Mouse (Mus musculus) heart, embryonic 11.5 days (tissue): ENCODE measurements around the gene Ubxn6. TPM values are rescaled to one million over a fixed set of nuclear protein-coding genes. Genes with fewer than 3 reads are reported as not detected.

Experiments
- ATAC-seq: fragments of 200-750 bp; cut with Nextera tagmentation; replicated peaks from 2 replicates; pipeline ENCODE4 v1.8.0; 2017; ENCODE audit warnings: moderate library complexity; ENCODE audit not compliant: insufficient number of reproducible peaks, low FRiP score, low TSS enrichment
- H3K27ac ChIP-seq: fragments of 300-500 bp; sonication (generic); 2 replicates; pipeline ENCODE4 v1.5.1; 2014; ENCODE audit warnings: mild to moderate bottlenecking, low read depth, low read length
- H3K27me3 ChIP-seq: fragments of 300-500 bp; sonication (generic); 2 replicates; pipeline ENCODE4 v1.6.1; 2014; ENCODE audit warnings: mild to moderate bottlenecking, low read length, mixed read lengths; ENCODE audit not compliant: control insufficient read depth, insufficient read depth
- H3K36me3 ChIP-seq: fragments of 300-500 bp; sonication (generic); 2 replicates; pipeline ENCODE4 v1.6.1; 2014; ENCODE audit warnings: mild to moderate bottlenecking, low read length, moderate library complexity, mixed read lengths; ENCODE audit not compliant: control insufficient read depth, insufficient read depth
- H3K4me1 ChIP-seq: fragments of 300-500 bp; sonication (generic); 2 replicates; pipeline ENCODE4 v1.6.1; 2014; ENCODE audit warnings: low read length; ENCODE audit not compliant: control insufficient read depth, insufficient read depth
- H3K4me2 ChIP-seq: fragments of 300-500 bp; sonication (generic); 2 replicates; pipeline ENCODE4 v1.6.1; 2014; ENCODE audit warnings: mild to moderate bottlenecking, moderate library complexity
- H3K4me3 ChIP-seq: fragments of 300-500 bp; sonication (generic); 2 replicates; pipeline ENCODE4 v1.5.1; 2014; ENCODE audit warnings: low read depth, low read length
- H3K9ac ChIP-seq: fragments of 300-500 bp; sonication (generic); 2 replicates; pipeline ENCODE4 v1.6.1; 2014; ENCODE audit warnings: mild to moderate bottlenecking, low read depth, low read length, moderate library complexity
- H3K9me3 ChIP-seq: fragments of 300-500 bp; sonication (generic); replicated peaks from 2 replicates; pipeline ENCODE4 v1.6.1; 2016; ENCODE audit warnings: low read length; ENCODE audit not compliant: control insufficient read depth
- WGBS: fragments of 180-500 bp; shearing (Covaris S2); extraction: QIAGEN DNeasy Blood & Tissue Kit; methylation state at CpG from one replicate; pipeline ENCODE4 v1.1.7; 2014; ENCODE audit not compliant: insufficient replicate concordance; 5-methylcytosine and 5-hydroxymethylcytosine counted together
- polyA plus RNA-seq: library from polyadenylated mRNA; unstranded; fragments of >200 nt; fragmentation: Nextera tagmentation; extraction: Ambion mirVana; gene quantifications from 2 replicates; pipeline ENCODE4 v1.2.1, GENCODE M21; 2014

The Ubxn6 gene
- polyA plus RNA-seq, 1 experiment from 2014 or later: 37.3 TPM

DNA sequence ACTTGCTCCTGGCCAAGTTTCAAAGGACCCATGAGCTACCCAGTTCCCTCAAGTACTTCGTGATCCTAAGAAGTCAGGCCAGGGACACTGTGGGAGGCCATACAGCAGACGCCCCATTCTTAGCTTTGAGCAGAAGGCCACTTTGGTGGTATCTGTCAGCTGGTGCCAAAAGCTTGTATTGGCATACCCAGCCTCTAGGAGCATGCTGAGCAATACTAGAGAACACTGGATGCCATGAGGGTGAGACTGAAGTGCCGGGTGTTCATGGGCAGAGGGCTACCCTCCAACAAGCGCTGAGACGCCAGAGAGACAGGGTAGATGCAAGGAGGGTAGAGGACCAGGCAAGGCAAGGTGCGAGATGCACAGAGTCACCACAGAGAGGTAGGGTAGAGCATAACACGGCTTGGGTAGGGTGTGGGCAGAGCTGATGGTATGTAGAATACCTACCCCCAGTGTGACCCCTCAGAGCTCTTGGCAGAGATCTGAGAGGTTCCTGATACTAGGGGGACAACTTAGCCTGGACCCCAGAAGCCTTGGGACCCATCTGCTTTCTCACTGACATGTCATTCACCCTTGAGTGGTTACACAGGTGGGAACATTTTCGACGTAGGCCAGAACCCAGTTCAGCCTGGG, 44.5 kb downstream of the Ubxn6 start:
- Histone ChIP-seq H3K4me1 (peaks cover 39% of the 10 kb centered on the region), H3K27ac (no peak overlapping the region), H3K9ac (no peak overlapping the region), H3K4me3 (no peak overlapping the region), H3K36me3 (peaks cover 11% of the 10 kb centered on the region), H3K9me3 (no peaks in the 10 kb centered on the region), H3K27me3 (no peaks in the 10 kb centered on the region), H3K4me2 (no peak overlapping the region)
- WGBS: 90% methylated on average over 9 of the region's 9 CpGs
- no peak for ATAC-seq

- H3K27ac ChIP-seq: no peak overlapping the region
- no peak overlapping the region for H3K4me3 ChIP-seq
- WGBS: 87% methylated on average over 5 of the region's 5 CpGs
- no peak overlapping the region for H3K4me2 ChIP-seq
- ATAC-seq: no peak
- peaks cover 9% of the 10 kb centered on the region for H3K36me3 ChIP-seq
- peaks cover 51% of the 10 kb centered on the region for H3K4me1 ChIP-seq
- 0 out of 2 replicates have a peak overlapping the region, but pooled peaks have one; percentile 56 for H3K9ac ChIP-seq
- no peaks in the 10 kb centered on the region for H3K9me3 ChIP-seq
- H3K27me3 ChIP-seq: no peaks in the 10 kb centered on the region
These were observed 46.9 kb downstream of the Ubxn6 start for GRCm38 (mm10) chr17:56027801-56028441.

DNA sequence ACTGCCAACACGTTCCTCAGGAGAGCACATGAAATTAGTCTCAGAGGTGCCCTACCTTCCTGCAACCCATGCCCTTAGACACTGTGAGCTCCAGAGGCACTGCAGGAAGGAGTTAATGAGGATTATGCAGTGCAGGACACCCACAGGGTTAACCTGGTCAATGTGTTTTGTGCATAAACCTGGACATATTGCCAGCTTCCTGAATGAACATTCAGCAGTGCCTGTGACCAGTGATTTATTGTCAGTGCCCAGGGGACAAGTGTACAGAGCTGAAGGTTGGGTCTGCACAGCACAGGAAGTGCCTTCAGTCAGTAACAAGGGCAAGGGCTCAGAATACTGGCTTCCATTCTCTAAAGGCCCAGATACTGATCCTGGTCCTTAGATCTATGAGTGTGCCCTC, 47.9 kb downstream of the Ubxn6 start:
- H3K9me3 ChIP-seq: no peaks in the 10 kb centered on the region
- H3K27ac ChIP-seq: no peak overlapping the region
- no peak overlapping the region for H3K4me3 ChIP-seq
- H3K4me1 ChIP-seq: peaks cover 55% of the 10 kb centered on the region
- ATAC-seq: no peak
- peaks cover 9% of the 10 kb centered on the region for H3K36me3 ChIP-seq
- no peaks in the 10 kb centered on the region for H3K27me3 ChIP-seq
- H3K4me2 ChIP-seq: no peak overlapping the region
- 75% methylated on average over 1 of the region's 1 CpGs for WGBS
- no peak overlapping the region for H3K9ac ChIP-seq

DNA sequence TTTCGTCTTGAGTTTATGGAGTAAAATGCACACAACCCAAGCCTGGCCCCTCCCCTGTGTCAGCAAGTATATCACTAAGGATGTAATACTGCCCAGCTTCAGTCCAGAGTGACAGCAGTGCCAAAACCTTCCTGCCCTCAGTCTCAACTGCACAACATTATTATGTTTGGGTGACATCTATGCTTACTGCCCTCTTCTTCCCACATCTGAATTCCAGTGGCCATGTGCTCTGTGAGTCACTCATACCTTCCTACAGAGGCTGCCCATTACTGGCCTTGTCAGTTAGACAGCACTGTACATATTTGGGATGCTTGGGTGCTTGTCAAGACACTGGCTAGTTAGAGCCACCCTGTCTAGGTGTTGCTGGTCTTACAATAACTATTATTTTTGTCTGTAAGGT, 48.5 kb downstream of the Ubxn6 start:
- no peak for ATAC-seq
- Histone ChIP-seq H3K9ac (no peak overlapping the region), H3K27ac (0 out of 2 replicates have a peak overlapping the region, but pooled peaks have one; percentile 12), H3K4me2 (no peak overlapping the region), H3K9me3 (no peaks in the 10 kb centered on the region), H3K4me1 (peaks cover 53% of the 10 kb centered on the region), H3K36me3 (peaks cover 9% of the 10 kb centered on the region), H3K4me3 (no peak overlapping the region), H3K27me3 (no peaks in the 10 kb centered on the region)
- WGBS: 76% methylated on average over 1 of the region's 1 CpGs

- Histone ChIP-seq H3K9ac (0 out of 2 replicates have a peak overlapping the region, but pooled peaks have one; percentile 28), H3K27me3 (no peaks in the 10 kb centered on the region), H3K4me3 (no peak overlapping the region), H3K4me2 (no peak overlapping the region), H3K27ac (0 out of 2 replicates have a peak overlapping the region, but pooled peaks have one; percentile 35), H3K36me3 (peaks cover 11% of the 10 kb centered on the region), H3K9me3 (no peaks in the 10 kb centered on the region), H3K4me1 (peaks cover 49% of the 10 kb centered on the region)
- WGBS: 47% methylated on average over 5 of the region's 5 CpGs
- no peak for ATAC-seq
These were observed 49.9 kb downstream of the Ubxn6 start for GRCm38 (mm10) chr17:56024931-56025330.

DNA sequence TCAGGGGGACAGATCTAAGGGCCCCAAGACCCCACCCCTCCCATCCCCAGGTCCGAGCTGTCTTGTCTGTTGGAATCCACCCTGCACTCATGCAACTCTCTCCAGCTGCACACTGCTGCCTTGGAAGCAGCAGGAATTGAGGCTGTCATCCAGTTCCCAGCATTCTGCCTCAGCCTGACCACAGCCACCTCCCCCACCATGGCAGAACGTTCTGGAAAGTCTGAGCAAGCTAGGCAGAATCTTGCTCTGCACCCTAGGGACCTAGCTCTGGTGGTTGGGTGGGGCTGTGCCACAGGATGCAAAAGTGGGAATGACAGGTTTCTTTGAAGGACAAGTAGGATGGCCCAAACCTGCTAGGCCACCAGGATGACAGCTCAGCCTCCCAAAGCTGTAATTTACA, 50.4 kb downstream of the Ubxn6 start:
- no peak overlapping the region; the same call in 1 of the 2 replicates for H3K9ac ChIP-seq
- peaks cover 49% of the 10 kb centered on the region for H3K4me1 ChIP-seq
- no peak overlapping the region for H3K27ac ChIP-seq
- H3K36me3 ChIP-seq: peaks cover 8% of the 10 kb centered on the region
- WGBS: 49% methylated on average over 2 of the region's 2 CpGs
- no peak overlapping the region for H3K4me3 ChIP-seq
- ATAC-seq: no peak
- no peak overlapping the region for H3K4me2 ChIP-seq
- no peaks in the 10 kb centered on the region for H3K27me3 ChIP-seq
- no peaks in the 10 kb centered on the region for H3K9me3 ChIP-seq

GRCm38 (mm10) chr17:56023386-56023785, 51.4 kb downstream of the Ubxn6 start:
- H3K4me1 ChIP-seq: peaks cover 49% of the 10 kb centered on the region
- H3K36me3 ChIP-seq: peaks cover 9% of the 10 kb centered on the region
- H3K4me2 ChIP-seq: no peak overlapping the region
- no peak overlapping the region for H3K9ac ChIP-seq
- no peak overlapping the region for H3K4me3 ChIP-seq
- H3K27ac ChIP-seq: no peak overlapping the region
- no peaks in the 10 kb centered on the region for H3K27me3 ChIP-seq
- WGBS: 48% methylated on average over 5 of the region's 5 CpGs
- ATAC-seq: no peak
- no peaks in the 10 kb centered on the region for H3K9me3 ChIP-seq

DNA sequence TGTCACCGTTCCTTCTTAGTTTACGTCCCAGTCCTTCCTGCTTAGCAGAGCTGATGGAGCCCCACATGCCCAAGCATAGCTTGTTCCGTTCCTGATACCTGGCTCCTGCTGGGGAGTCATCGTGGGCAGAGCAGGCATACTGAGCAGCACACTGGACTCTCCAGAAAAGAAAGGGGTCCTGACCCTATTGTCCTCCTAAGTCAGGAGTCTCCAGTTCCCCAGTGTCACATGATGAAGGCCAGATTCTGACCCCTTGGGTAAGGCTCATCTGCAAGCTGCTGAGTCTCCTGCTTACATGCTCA, 51.9 kb downstream of the Ubxn6 start:
- Histone ChIP-seq H3K27me3 (no peaks in the 10 kb centered on the region), H3K4me2 (no peak overlapping the region), H3K36me3 (peaks cover 12% of the 10 kb centered on the region; the same call in 1 of the 2 replicates), H3K4me1 (peaks cover 49% of the 10 kb centered on the region), H3K27ac (no peak overlapping the region), H3K9ac (no peak overlapping the region), H3K9me3 (no peaks in the 10 kb centered on the region), H3K4me3 (no peak overlapping the region)
- ATAC-seq: no peak
- 88% methylated on average over 4 of the region's 4 CpGs for WGBS
